Mouse (Mus musculus): Measurements from ENCODE around the gene Clstn2. TPM values are rescaled to one million over a fixed set of nuclear protein-coding genes. Genes with fewer than 3 reads are reported as not detected.

Gene Clstn2
- polyA plus RNA-seq, 1 experiment from 2014 or later, result 7.4 TPM

DNA sequence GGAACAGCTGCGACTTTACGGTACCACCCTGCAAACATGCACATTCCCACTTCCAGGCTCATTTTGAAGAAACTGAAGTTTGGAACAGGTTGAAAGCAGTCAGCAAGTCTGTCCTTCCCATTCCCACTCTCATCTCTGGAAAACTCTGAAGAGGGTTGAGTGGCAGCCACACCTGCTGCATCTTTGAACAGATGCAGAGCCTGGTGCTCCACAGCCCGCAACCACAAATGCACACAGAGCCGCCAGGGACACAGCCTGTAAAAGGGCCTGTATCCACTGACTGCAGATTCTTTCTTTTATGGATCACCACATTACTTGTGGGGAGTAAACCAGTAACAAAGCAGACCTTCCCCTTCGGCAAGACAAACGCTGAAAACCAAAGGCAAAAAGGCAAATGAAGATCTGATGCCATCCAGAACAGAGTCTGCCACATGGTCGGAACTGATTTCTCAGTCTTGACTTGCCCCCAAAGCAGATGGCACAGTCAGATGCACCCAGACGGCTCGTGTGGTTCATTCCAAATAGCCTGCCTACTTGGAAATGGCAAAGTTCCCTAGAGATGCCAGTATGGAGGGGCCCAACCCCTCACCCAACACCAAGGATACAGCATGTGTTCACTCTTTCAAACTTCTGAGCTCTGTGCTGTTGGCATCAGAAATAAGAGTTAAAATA is 394.2 kb downstream of the Clstn2 start:
- no peak for TF ChIP-seq CTCF (IDR thresholded peaks at IDR 0.05)
- in situ Hi-C loops (cut with MboI; ENCODE audit: low pct_unique_long_range_greater_than_20kb), result no loop called here
- CTCF ChIA-PET, result interaction anchor here (1.3 kb wide), 1 partner anchor 24 kb away, joined by 3 read pairs; no protein-coding TSS in a partner anchor
- POLR2A ChIA-PET, result no interaction called here
- ATAC-seq, result no peak
- H3K27me3 ChIP-seq, result no peaks in the 10 kb centered on the region
- no peak for DNase-seq (ENCODE audit: low read depth, low spot score)

DNA sequence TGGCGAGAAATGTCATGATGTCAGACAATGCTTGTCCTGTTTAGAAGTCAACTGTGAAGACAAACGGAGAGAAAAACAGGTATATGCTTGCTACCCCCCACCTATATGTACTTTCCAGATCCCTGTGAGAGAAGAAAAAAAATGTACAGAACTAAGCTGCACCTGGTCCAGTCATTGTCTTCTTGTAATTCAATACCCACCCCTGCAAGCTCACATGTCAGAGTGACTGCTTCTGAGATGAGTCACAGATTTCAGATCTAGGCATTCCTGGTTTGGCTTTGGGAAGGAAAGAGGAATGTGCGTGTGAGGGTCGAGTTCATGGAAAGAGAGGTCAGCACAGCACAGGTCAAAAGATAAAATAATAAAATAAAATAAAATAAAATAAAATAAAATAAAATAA is 397.6 kb downstream of the Clstn2 start:
- no peak for DNase-seq (ENCODE audit: low read depth, low spot score)
- no peak for TF ChIP-seq CTCF (IDR thresholded peaks at IDR 0.05)
- POLR2A ChIA-PET, result no interaction called here
- in situ Hi-C loops (cut with MboI; ENCODE audit: low pct_unique_long_range_greater_than_20kb), result no loop called here
- no peaks in the 10 kb centered on the region for H3K27me3 ChIP-seq
- CTCF ChIA-PET, result interaction anchor here (0.8 kb wide), 1 partner anchor 22 kb away, joined by 3 read pairs; no protein-coding TSS in a partner anchor
- ATAC-seq, result peak; percentile 65

DNA sequence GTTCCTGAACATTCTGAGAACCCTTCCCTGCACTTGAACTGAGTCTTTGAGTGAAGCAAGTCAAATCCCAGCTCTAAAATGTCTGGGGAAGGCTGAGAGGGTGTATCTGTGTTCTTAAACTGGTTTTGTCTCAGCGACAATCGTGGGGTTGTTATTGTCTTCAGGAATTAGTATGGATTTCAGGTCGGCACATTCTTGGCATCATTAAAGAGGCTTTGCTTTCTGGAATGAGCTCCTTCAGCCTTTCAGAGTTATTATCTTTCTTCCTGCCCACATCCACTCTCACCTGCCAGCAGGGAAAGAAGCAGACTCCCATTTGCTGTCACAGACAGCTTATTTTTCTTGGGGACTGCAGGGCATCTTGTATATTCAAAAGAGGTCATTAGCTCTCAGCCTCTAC is 398.1 kb downstream of the Clstn2 start:
- ATAC-seq, result no peak
- CTCF ChIA-PET, result interaction anchor here (0.8 kb wide), 1 partner anchor 21 kb away, joined by 3 read pairs; no protein-coding TSS in a partner anchor
- no peaks in the 10 kb centered on the region for H3K27me3 ChIP-seq
- POLR2A ChIA-PET, result no interaction called here
- TF ChIP-seq CTCF (IDR thresholded peaks at IDR 0.05), result no peak
- in situ Hi-C loops (cut with MboI; ENCODE audit: low pct_unique_long_range_greater_than_20kb), result no loop called here
- DNase-seq (ENCODE audit: low read depth, low spot score), result no peak

DNA sequence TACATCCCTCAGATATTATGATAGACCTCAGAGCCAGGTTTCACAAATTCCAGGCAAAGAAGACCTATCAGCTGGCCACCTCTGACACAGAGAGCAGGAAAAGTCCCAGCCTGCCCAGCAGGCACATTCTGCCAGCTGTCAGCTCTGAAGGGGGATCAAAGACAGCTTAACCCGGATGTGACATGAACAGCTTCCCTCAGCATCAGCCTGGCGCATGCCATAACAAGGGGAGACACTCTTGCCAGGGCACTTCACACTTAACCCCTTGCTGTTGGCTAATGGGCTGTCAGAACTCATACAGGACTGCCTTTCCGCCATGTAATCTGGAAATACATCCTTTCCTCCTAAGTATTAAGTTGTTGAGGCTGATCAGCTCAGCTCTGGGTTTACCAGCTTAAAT is 403.8 kb downstream of the Clstn2 start:
- in situ Hi-C loops (cut with MboI; ENCODE audit: low pct_unique_long_range_greater_than_20kb), result no loop called here
- TF ChIP-seq CTCF (IDR thresholded peaks at IDR 0.05), result no peak
- ChIA-PET POLR2A (no interaction called here), CTCF (no interaction called here)
- no peaks in the 10 kb centered on the region for H3K27me3 ChIP-seq
- DNase-seq (ENCODE audit: low read depth, low spot score) (no peak), ATAC-seq (no peak)

DNA sequence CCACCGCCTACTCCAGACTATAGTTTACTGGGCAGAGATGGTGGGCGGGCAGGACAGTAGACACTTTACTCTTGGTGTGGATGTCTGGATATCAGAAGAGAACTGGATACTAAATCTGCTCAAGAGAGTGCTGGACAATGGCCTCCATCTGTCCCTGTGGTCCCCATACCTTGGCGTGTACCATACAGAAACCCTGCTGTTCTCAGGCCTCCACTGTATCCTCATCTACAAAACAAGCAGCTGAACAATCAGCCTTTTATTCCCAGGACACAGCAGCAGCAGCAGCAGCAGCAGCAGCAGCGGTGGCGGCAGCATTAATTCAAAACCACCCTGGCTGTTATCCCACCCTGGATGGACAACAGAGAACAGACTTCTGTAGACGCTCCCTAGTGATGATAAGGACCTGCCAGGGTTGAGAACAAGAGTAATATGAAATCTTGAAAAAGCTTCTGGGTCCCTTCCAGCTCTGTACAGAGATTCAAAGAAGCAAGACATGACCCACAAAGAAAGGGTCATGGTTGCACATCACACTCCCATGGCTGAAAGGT is 404.5 kb downstream of the Clstn2 start:
- ChIA-PET CTCF (no interaction called here), POLR2A (no interaction called here)
- in situ Hi-C loops (cut with MboI; ENCODE audit: low pct_unique_long_range_greater_than_20kb), result no loop called here
- no peak for DNase-seq (ENCODE audit: low read depth, low spot score)
- no peak for ATAC-seq
- H3K27me3 ChIP-seq, result no peaks in the 10 kb centered on the region
- TF ChIP-seq CTCF (IDR thresholded peaks at IDR 0.05), result no peak

DNA sequence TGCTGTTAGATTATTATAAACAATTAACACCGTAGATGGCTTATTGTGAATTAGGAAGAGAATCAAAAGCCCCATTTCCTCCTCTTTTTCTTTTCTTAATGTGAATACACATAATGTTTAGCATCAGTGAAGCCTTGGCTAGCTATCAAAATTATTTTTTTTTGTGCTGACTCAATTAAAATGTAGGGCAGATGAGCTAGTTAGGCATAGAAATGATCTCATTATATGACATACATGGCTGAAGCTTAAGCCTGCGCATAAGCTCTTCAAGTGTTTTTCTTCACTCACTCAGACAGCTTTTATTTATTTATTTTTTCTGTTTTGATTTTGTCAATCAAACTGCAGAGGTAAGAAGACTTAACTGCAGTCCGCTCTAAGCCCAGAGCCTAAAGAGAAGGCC is 405.1 kb downstream of the Clstn2 start:
- DNase-seq (ENCODE audit: low read depth, low spot score) (no peak), ATAC-seq (no peak)
- ChIA-PET CTCF (no interaction called here), POLR2A (no interaction called here)
- no peak for TF ChIP-seq CTCF (IDR thresholded peaks at IDR 0.05)
- in situ Hi-C loops (cut with MboI; ENCODE audit: low pct_unique_long_range_greater_than_20kb), result no loop called here
- H3K27me3 ChIP-seq, result no peaks in the 10 kb centered on the region

DNA sequence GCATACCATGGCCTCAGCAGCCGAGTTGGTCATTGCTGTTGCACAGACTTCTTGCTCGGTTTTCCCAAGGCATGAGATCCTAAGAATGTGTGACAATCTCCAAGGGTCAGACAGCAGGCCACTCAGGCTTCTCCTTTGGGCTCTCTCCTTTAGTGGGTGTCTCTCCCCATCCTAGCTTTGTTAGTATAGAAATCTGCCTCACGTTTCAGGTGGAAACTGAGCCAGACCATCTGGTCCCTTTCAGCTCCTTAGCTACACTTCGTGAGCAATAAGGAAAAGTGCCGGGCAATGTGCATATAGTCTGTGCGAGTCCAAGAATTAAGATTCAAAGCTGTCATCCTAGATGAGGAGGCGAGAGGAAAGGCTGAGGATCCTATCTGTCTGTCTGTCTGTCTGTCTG is 422.4 kb downstream of the Clstn2 start:
- ATAC-seq, result no peak
- DNase-seq (ENCODE audit: low read depth, low spot score), result no peak
- no peak for TF ChIP-seq CTCF (IDR thresholded peaks at IDR 0.05)
- in situ Hi-C loops (cut with MboI; ENCODE audit: low pct_unique_long_range_greater_than_20kb), result no loop called here
- CTCF ChIA-PET, result no interaction called here
- H3K27me3 ChIP-seq, result no peaks in the 10 kb centered on the region
- POLR2A ChIA-PET, result no interaction called here

DNA sequence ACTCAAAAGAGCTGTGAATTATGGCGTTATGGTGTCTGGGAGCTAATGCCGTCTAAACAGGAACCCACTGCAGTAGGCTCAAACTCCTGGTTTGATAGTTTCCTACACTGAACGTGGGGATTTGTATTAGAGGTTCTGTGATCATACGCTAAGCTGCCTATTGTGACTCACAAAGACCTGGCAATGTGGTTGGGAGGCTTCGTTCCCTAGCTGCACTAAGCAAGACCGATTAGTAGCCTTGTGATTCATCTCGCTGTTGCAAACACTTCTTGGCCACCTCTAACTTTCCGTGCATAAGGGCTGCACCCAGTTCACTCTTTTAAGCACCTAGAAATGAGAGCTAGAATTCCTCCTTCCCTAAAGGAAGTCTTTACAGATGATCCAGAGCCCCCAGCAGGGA is 429.3 kb downstream of the Clstn2 start:
- no peak for TF ChIP-seq CTCF (IDR thresholded peaks at IDR 0.05)
- ChIA-PET CTCF (interaction anchor here (1.6 kb wide), 1 partner anchor 10 kb away, joined by 3 read pairs; no protein-coding TSS in a partner anchor), POLR2A (interaction anchor here (0.7 to 1.3 kb wide), 2 partner anchors 10 to 30 kb away, joined by 4 to 6 read pairs; no protein-coding TSS in a partner anchor)
- no peaks in the 10 kb centered on the region for H3K27me3 ChIP-seq
- in situ Hi-C loops (cut with MboI; ENCODE audit: low pct_unique_long_range_greater_than_20kb), result no loop called here
- ATAC-seq (peak; percentile 95), DNase-seq (ENCODE audit: low read depth, low spot score) (peak; percentile 68)

DNA sequence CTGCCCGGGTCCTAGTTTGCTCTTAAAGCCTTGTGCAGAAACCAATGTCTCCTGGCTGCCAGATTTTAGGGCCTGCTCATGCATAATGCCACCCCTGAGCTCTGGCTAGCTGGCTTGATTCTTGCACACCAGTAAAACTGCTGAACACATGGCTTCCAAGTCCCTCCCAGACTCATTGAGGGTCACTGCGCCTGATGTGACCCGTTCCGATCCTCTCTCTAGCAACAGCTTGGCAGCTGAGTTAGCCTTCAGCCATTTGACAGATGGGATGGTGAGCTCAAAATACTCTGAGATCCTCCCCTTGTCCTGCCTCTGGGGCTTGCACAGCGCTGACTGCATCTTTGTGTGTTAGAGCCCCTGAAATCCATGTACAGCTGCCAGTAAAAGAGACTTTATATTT is 430.5 kb downstream of the Clstn2 start:
- H3K27me3 ChIP-seq, result no peaks in the 10 kb centered on the region
- in situ Hi-C loops (cut with MboI; ENCODE audit: low pct_unique_long_range_greater_than_20kb), result no loop called here
- DNase-seq (ENCODE audit: low read depth, low spot score), result no peak
- no peak for TF ChIP-seq CTCF (IDR thresholded peaks at IDR 0.05)
- POLR2A ChIA-PET, result no interaction called here
- CTCF ChIA-PET, result no interaction called here
- no peak for ATAC-seq

DNA sequence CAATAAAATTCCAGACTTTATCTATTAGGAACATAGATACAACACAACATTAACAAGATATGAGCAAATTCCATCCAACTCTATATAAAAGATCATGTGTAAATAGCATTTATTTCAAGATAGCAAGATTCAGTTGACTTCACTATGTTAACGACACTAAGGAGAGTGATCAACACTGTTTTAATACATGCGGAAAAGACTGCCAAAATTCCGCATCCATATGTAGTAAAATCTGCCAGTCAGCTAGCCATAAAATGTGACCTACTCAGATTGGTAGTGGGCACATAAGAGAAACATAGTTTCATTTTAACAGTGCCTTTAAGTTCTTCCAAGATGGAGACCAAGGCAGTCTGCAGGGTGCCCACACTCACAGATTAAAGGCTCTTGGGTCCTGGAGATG is 434.0 kb downstream of the Clstn2 start:
- CTCF ChIA-PET, result no interaction called here
- DNase-seq (ENCODE audit: low read depth, low spot score) (no peak), ATAC-seq (no peak)
- H3K27me3 ChIP-seq, result no peaks in the 10 kb centered on the region
- POLR2A ChIA-PET, result no interaction called here
- in situ Hi-C loops (cut with MboI; ENCODE audit: low pct_unique_long_range_greater_than_20kb), result no loop called here
- TF ChIP-seq CTCF (IDR thresholded peaks at IDR 0.05), result no peak

DNA sequence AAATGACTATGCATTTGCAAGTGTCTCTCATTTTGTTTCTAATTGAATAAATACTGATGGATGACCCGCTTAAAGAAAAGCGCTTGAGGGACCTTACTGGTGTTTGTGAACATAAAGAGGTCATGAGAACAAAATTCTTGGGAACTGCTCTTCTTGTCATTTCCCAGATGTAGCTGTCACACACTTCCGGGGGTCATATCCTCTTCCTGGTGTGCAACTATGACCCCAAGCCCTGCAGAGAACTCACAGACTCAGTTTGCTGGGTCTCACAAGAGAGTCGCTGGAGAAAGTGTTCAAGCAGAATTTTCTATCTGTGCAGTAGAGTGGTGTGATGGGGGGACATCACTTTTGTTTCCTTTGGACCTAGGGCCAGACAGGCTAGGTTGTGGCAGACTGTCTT is 442.3 kb downstream of the Clstn2 start:
- ChIA-PET CTCF (interaction anchor here (1.6 kb wide), 1 partner anchor 10 kb away, joined by 4 read pairs; no protein-coding TSS in a partner anchor), POLR2A (no interaction called here)
- H3K27me3 ChIP-seq, result no peaks in the 10 kb centered on the region
- in situ Hi-C loops (cut with MboI; ENCODE audit: low pct_unique_long_range_greater_than_20kb), result no loop called here
- DNase-seq (ENCODE audit: low read depth, low spot score), result no peak
- TF ChIP-seq CTCF (IDR thresholded peaks at IDR 0.05), result no peak
- no peak for ATAC-seq

DNA sequence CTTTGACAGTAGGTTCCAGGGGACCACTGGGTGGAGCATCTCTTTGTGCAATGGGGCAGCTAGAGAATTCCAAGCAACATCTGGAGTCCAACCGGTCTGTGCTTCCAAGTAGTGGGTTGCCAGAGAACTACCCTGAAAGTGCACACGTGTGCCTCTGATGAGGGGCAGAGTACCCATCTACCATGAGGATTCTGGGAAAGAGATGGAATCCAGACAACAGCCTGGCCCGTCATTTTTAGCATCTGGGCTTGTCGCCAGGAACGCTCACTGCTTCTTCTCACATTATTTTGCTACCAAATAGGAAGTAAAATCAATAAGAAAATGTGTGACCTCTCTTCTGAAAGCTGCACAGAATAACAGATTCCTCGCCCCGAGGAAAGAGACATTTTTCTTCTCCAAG is 462.1 kb downstream of the Clstn2 start:
- DNase-seq (ENCODE audit: low read depth, low spot score), result no peak
- in situ Hi-C loops (cut with MboI; ENCODE audit: low pct_unique_long_range_greater_than_20kb), result no loop called here
- no peak for TF ChIP-seq CTCF (IDR thresholded peaks at IDR 0.05)
- POLR2A ChIA-PET, result no interaction called here
- CTCF ChIA-PET, result no interaction called here
- no peak for ATAC-seq
- H3K27me3 ChIP-seq, result no peaks in the 10 kb centered on the region

All from Patski (cell line).